Mouse (Mus musculus) layer of hippocampus, adult 9-11 months (tissue): ENCODE results near the gene Timm50.

ENCODE experiments used
- DNase-seq: peaks from one replicate; pipeline ENCODE4 v3.0.0; 2022

Gene Timm50

DNA sequence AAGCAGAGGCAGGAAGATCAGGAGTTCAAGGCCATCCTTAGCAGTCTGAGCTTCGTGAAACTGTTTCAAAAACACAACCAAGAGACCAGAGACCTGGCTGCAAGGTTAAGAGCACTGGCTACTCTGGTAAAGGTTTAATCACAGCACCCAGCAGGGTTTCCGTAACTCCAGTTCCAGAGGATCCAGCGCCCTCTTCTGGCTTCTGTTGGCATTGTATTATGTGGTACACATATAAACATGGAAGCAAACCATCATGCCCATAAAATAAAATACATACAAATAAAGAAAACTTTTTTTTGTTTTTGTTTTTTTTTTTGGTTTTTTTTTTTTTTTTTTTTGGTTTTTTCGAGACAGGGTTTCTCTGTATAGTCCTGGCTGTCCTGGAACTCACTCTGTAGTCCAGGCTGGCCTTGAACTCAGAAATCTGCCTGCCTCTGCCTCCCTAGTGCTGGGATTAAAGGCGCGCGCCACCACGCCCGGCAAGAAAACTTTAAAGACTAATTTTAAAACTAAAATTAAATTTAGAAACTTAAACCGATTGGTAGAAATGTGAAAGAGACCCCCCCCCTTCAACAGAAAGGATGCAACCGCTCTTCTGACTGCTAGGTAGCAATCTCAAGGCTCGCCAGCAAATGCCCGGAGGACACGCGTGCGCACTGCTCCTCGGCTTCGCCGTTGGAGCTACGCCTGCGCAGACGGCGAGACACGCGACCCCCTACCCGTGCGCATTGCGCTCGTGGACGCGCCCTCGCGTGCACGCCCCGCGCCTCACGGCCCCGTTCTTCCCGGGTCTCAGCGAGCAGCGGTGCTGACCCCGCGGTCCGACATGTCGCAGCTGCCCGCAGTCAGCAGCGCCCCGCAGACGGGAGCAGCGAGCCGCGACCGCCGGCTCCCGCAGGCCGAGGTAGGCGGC lies 44.5 kb downstream of the Timm50 start, which contains the start of gene Eid2:
Gene Eid2 (plus strand): TSS at position 753 of the 913 bp plus-strand sequence.
- peak; percentile 90 for DNase-seq

DNA sequence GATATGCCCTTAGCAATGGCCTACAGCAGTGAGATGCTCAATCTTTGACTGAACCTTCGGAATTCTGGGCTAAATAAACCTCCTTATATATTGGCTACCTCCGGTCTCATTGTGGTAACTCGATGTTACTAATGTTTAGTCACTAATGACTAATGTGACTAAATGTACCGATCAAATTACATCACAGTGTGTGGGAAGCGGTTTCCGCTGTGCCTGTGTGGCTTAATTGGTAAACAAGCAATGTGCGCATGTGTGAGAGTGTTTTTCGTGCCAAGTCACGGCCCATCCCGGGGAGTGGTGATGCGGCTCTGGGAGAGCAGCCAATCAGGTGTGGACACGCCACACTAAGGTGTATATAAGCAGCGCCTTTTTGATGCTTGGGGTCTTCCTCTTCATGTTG lies 46.5 kb downstream of the Timm50 start:
- DNase-seq, result no peak

DNA sequence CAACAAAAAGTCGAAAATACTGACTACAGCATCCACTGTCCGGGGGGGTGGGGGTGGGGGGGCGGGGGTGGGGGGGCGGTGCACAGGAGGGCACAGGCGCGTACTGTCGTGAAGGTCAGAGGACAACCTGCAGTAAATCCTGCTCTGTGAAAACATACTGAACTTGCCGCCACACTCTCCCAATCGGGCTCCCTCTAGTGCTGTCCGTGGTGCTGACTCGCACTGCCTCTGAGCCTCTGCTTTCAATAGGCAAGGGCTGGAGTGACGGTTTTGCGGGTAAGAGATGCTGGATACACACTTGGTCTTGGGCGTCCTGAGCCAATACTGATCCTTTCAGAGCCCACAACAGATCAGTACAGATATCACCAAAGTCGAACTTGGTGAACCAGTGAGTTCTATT lies 48.1 kb downstream of the Timm50 start:
- no peak for DNase-seq

DNA sequence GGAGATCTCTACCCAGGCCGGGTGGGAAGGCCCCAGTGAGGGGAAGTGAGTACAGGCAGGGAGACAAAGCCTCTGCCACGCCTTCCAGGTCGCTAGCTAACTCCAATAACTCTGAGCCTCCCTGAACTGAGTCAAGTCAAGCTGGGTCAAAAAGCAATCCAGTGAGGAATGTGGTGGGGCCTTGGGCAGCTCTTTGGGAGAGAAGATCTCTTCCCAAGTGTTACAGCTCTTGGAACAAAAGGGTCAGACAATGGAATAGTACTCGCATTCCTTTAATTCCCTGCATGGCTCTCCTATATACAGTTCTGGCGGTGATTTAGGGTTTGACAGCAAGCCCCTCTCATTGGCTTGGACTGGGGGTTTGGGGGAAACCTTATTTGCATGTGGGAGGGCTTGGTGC lies 49.0 kb downstream of the Timm50 start:
- no peak for DNase-seq
